Mouse (Mus musculus) B cell, adult 67 days (primary cell): ENCODE measurements around the gene Rgs7bp. TPM values are rescaled to one million over a fixed set of nuclear protein-coding genes. Genes with fewer than 3 reads are reported as not detected.

Experiments
- total RNA-seq, 2 experiments: library from RNA; stranded (reverse); gene quantifications; 4 replicates each; pipeline ENCODE4 v1.2.4; 2023

The Rgs7bp gene
- total RNA-seq, result under 1 TPM in 1 of 2 experiments, not detected in 1; 0.18 TPM

DNA sequence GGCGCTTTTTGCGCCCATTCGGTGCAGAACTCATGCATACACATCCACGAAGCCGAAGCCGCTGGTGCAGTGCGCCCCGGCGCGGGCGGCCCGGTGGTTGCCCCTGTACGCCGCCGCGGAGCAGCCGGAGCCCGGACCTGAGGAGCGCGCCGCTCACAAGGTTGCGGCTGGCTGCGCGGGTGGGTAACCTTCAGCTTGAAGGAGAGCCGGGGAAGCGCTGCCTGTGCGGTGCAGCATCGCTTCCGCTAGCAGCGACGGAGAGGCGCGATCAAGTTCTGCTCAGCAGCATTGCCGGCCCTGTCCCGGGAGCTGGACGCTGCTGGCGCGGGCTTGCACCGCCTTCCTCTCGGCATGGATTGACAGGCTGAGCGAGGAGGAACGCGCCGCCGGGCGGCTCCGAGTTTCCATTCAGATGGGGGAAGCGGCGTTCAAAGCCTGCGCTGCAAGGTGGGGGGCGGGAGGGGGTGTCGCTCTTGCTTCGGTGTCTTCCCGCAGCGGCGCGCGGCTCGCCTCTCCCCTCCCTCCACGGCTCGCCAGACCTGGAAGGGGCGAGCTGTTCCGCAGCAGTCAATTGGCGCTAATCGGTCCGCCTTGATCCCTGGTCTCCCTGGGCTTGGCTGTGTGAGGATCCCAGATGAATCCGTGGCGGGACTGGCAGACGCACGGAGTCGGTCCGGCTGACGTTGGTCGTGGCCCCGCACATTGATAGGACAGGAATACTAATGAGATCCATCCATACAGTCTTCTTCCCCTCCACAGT, at the start of gene Rgs7bp:
Gene Rgs7bp, minus strand, starts transcription at position 750 of the 760 bp plus-strand sequence.

DNA sequence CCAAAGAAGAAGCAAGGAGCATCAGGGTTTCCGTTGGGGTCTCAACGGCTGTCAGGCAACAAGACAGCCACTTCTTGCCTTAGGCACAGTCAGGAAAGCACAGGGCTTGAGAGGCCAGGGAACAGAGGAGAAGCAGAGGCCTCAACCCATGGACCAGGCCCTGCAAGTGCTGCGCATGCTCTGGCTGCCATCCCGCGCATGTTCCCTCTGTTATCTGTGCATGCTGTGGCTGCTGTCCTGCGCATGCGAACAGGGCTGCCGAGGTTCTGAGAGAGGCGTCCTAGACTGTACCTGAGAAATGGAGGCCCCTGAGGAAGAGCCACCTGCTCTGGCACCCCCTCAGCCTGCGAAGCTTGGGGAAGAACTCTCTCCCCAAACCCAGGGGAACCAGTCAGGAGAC, 27.1 kb upstream of the Rgs7bp start, which contains the start of gene 4933425L06Rik:
Gene 4933425L06Rik, plus strand, starts transcription at position 261 of the 400 bp plus-strand sequence.

Other genes with a start within 250 kb of the Rgs7bp start
- gene Cwc27, start 237.8 kb downstream of the Rgs7bp start, total RNA-seq, result 10 to 100 TPM; 25.5 to 26.0 TPM
- not detected for gene Shisal2b, start 191.0 kb downstream of the Rgs7bp start, total RNA-seq
- not detected for gene 4933425L06Rik, start 27.2 kb upstream of the Rgs7bp start, total RNA-seq
- gene Rnf180, start 239.9 kb upstream of the Rgs7bp start, total RNA-seq, result not detected